Mouse (Mus musculus) CD8-positive naive resting alpha-beta T cell, adult 2 months (primary cell): ENCODE measurements around the gene St5.

Experiments
- DNase-seq, 2 experiments: peaks; one replicate each; pipeline ENCODE4 v3.0.0; 2022; ENCODE audit warnings: low read depth in 2 of 2, low spot score in 2 of 2

The St5 gene

GRCm38 (mm10) chr7:109613051-109613450, 90.4 kb downstream of the St5 start:
- no peak for DNase-seq

GRCm38 (mm10) chr7:109612531-109612930, 90.9 kb downstream of the St5 start:
- DNase-seq, result no peak

DNA sequence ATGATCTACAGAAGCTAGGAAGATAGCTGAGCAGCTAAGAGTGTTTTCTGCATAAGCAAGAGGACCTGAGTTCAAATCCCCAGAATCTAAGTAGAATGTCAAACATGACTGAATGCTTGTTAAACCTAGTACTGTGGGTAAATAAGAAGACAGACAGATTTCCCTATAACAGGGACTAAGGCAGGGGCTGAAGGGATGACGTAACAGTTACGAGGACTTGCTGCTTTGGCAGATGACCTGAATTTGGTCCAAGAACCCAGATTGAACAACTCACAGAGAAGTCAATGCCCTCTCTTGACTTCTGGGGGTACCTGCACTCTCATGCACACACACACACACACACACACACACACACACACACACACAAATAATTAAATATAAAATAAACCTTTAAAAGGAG, 93.1 kb downstream of the St5 start:
- DNase-seq, result no peak

DNA sequence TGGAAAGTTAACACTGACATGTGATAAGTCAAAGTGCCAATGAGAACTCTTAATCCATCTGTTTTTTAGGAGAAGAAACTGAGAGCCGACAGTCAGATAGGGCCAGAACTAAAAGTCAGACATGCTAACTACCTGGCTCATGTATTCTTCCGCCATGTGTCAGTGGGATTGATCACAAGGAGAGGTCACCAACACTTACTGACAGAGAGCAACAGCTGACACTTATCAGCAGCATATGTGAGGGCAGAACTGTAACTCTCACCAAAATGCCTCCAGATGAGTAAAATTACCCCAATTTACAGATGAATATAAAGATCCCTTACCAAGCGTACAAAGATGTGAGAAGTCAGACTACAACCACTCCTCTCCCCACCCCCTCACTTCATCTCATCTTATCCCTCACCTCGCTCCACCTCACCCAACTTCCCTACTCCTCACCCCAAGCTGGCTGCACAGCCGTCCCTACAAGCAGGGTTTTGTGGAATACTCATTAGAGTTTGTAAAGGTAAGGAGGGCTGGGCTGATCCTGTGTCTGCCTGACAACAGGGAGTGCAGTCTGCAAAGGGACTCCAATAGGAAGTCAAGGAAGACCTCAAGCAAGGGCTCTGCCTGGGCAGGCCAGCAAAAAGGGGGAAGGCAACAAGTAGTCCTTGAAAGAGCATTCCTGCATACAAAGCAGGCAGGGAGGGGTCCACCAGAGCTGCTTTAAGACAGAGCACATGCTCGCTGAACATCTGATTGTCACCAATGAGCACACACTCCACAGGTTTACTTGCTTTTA, 93.7 kb downstream of the St5 start:
- DNase-seq, result no peak

DNA sequence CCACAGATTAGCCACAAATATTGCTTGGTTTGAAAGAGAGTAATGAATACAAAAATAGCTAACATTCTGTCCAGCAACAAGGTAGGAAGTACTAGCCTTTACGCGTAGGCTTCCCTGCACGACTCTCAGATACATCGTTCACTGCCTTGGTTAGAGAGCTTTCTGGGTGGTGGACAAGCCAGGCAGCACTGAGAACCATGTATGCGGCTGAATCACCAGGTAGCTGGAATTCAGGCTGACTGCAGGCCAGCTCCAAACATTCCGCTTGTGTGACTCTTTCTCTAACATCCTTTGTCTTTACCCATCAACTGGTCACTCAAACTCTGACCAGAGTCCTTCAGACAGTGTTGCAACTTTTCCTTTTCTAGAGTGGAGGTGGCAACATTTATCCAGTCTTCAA, 94.6 kb downstream of the St5 start:
- DNase-seq, result no peak

- no peak for DNase-seq
Observed at GRCm38 (mm10) chr7:109606994-109607610, 96.3 kb downstream of the St5 start.

DNA sequence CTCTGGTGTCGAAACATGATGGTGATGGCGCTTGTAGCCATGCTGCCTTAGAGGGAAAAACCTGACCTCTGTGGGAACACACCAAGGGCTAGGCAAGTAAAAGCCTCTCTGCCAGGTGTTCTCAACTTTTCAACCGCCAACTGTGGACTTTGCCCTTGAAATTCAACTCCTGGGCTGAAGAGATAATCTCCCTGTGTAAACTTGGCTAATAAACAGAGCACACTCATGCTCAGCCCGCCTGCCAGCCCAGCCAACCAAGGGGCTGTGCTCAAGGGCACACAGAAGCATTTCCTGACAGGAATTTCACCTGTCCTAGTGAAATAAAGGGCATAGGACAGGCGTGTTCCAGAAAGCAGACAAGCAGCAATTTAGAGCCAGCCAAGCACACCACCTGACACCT, 100.8 kb downstream of the St5 start:
- DNase-seq, result no peak

GRCm38 (mm10) chr7:109602022-109602421, 101.4 kb downstream of the St5 start:
- no peak for DNase-seq

- no peak for DNase-seq
Observed at GRCm38 (mm10) chr7:109600702-109601101, 102.7 kb downstream of the St5 start.

- no peak for DNase-seq
Observed at GRCm38 (mm10) chr7:109599998-109600397, 103.4 kb downstream of the St5 start.

DNA sequence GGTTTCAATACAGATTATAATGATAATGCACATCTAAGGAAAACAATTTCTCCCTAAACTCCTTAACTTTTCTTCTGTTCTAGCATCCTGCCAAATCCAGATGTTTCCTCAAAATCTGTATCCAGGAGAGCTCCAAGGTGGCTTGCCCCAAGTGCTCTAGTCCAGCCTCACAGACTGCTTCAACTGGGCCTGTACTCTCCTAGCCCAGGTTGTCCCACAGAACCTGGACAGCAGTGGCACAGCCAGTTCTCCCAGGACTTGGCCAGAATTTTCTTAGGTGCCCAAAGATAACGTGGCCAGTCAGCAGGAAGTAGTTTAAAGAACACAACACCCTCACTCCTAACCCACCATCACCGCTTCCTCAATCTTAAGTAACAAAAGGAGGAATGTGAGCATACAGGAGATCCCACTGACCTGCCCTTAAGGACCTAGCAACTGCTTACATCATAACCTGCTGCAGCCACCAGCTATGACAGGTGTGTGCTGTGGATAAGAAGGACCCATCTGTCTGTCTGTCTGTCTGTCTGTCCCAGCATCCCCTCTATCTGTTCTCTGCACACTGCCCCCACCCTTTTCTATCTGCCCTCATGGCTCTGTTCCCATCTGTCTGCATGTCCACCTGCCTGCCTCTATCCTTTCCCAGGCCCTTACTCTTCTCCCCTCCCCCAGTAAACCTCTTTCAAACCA, 108.4 kb downstream of the St5 start:
- no peak for DNase-seq

DNA sequence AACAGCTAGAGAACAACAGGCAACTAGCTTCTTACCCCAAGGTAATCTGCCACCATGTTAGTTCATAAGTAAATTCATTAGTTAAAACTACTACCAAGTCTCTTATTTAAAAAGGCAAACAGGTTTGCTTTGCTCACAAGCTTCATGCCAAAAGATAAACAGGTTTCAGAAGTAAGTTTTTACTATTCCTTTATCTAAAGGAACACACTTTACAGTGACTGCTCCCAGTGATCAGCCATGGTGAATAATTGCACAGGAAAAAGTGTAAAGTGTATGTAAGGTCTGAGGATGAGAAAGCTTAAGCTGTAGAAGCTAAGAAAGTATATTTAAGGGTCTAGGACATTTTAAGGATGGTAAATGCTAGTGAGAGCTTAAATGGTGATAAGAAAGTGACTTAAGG, 109.4 kb downstream of the St5 start:
- DNase-seq, result no peak

DNA sequence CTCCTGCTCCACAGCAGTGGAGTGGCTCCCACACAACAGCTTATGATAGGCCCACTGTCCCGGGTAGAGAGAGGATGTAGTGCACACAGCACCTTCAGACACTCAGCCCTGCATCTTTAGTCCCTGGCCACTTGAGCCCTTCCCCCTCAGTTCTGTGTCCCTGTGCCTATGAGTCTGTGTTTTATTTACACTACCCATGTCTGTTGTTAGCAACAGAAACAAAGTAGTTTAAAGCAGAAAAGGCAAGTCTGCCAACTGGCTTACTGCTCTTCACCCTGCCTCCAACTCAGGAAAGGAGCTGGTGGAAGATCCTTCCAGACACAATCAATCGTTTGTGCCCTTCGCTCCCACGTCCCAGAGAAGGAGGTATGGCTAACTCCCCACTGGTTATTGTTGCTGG, 111.2 kb downstream of the St5 start:
- no peak for DNase-seq

GRCm38 (mm10) chr7:109590576-109590975, 112.8 kb downstream of the St5 start:
- no peak for DNase-seq

DNA sequence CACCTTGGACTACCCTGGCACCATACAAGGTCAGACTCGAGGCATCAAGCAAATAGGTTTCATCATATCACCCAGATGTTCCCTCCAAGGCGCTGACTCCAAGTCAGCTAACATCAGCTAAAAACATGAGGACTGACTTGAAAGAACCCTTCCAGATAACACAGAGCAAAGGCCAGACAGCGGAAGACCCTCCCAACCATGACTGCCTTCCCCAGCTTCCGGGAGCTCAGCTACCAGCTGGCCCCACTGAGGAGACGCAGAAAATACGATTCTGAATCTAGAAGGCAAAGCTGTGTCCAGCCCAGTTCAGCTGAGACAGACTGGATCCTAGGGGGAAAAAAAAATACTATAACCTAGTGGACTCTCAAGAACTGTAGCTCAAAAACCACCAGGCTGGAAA, 114.4 kb downstream of the St5 start:
- no peak for DNase-seq

GRCm38 (mm10) chr7:109588145-109588544, 115.3 kb downstream of the St5 start:
- no peak for DNase-seq

- no peak for DNase-seq
Observed at GRCm38 (mm10) chr7:109584467-109584866, 118.9 kb downstream of the St5 start.

GRCm38 (mm10) chr7:109580489-109580888, 122.9 kb downstream of the St5 start:
- DNase-seq, result no peak

DNA sequence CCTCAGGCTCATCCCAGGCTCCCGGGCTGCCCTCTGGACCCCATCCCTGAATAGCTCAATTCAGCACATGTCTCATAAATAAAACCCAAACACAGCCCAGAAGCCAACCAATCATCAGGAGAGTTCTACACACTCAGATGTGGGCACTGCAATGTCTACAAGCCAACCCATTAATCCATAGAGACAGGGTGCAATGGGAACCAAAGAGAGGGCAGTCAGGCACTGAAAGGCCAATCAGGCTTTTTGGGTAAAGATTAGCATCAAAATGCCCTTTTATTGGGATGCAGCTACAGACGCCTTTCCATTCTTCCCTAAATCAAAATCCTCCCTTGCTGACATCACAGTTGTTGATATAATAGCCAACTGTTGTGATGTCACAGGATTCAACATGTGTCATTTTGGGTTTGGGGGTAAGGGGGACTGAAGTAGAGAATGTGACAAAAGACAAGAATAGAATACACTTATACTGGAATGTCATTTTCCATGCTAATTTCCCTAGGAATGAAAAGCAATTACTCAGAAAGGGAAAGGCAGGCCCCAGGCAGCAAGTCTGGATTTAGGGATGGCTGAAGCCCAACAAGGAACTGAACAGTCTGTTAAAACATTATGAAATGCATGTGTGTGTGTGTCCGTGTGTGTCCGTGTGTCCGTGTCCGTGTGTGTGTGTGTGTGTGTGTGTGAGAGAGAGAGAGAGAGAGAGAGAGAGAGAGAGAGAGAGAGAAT, 123.7 kb downstream of the St5 start:
- DNase-seq, result no peak

GRCm38 (mm10) chr7:109578880-109579584, 124.4 kb downstream of the St5 start:
- DNase-seq, result no peak
